Mouse (Mus musculus): ENCODE results near the gene Panx1. TPM values are rescaled to one million over a fixed set of nuclear protein-coding genes. Genes with fewer than 3 reads are reported as not detected.

The Panx1 gene
- total and polyA plus RNA-seq, 3 experiments: 19.7 to 54.0 (median 27.9) TPM

- Histone ChIP-seq H3K79me2 (replicated peaks; ENCODE audit: control insufficient read depth, extremely low read depth, insufficient read depth, poor library complexity, severe bottlenecking) (no peaks in the 10 kb centered on the region), H3K27ac (ENCODE audit: insufficient read depth, low read depth) (no peak overlapping the region), H3K4me1 (ENCODE audit: control insufficient read depth in 1 of 2, insufficient read depth in 2 of 2) (peaks cover 0 to 4% of the 10 kb centered on the region in 2 experiments; a peak in 2 of 4 replicates), H3K4me2 (ENCODE audit: insufficient read depth, low read depth, poor library complexity, severe bottlenecking) (no peak overlapping the region), H3K9ac (ENCODE audit: insufficient read depth, low read depth) (no peak overlapping the region), H3K36me3 (replicated peaks in 1 of 2; ENCODE audit: control insufficient read depth in 1 of 2, insufficient read depth in 1 of 2, low read length in 1 of 2) (peaks cover 0 to 60% of the 10 kb centered on the region in 2 experiments), H3K9me3 (replicated peaks; ENCODE audit: low read length) (peaks cover 4% of the 10 kb centered on the region), H3K27me3 (replicated peaks) (no peaks in the 10 kb centered on the region), H3K4me3 (replicated peaks in 1 of 3; ENCODE audit: low read depth in 2 of 3, low read length in 2 of 3, poor library complexity in 1 of 3) (no peak overlapping the region)
- TF ChIP-seq MAFK (IDR thresholded peaks at IDR 0.05; ENCODE audit: insufficient replicate concordance, low read length): no peak
- no peak for TF ChIP-seq RCOR1 (conservative IDR thresholded peaks at IDR 0.05; ENCODE audit: low read depth, low read length)
- no peak for TF ChIP-seq TCF12 (IDR thresholded peaks at IDR 0.05; ENCODE audit: low read depth, low read length)
- no peak for TF ChIP-seq MYC (IDR thresholded peaks at IDR 0.05; ENCODE audit: low read depth, low read length)
- TF ChIP-seq ETS1 (conservative IDR thresholded peaks at IDR 0.05; ENCODE audit: low read depth, low read length): no peak
- TF ChIP-seq KAT2A (IDR thresholded peaks at IDR 0.05; ENCODE audit: insufficient replicate concordance, low read length): no peak
- TF ChIP-seq ZMIZ1 (IDR thresholded peaks at IDR 0.05; ENCODE audit: low read depth, low read length): no peak
- no peak for TF ChIP-seq MXI1 (IDR thresholded peaks at IDR 0.05; ENCODE audit: low read depth, low read length)
- TF ChIP-seq USF1 (IDR thresholded peaks at IDR 0.05; ENCODE audit: low read depth, low read length): no peak
- TF ChIP-seq SMC3 (IDR thresholded peaks at IDR 0.05; ENCODE audit: low read depth, low read length): no peak
- no peak for TF ChIP-seq ELF1 (IDR thresholded peaks at IDR 0.05; ENCODE audit: low read depth, low read length)
- no peak for TF ChIP-seq USF2 (conservative IDR thresholded peaks at IDR 0.05; ENCODE audit: low read depth, low read length)
- TF ChIP-seq IRF4 (IDR thresholded peaks at IDR 0.05; ENCODE audit: low read depth, low read length): no peak
- TF ChIP-seq NRF1 (IDR thresholded peaks at IDR 0.05; ENCODE audit: low read depth, low read length): no peak
- TF ChIP-seq UBTF (IDR thresholded peaks at IDR 0.05; ENCODE audit: low read depth, low read length): no peak
- no peak for TF ChIP-seq BHLHE40 (IDR thresholded peaks at IDR 0.05; ENCODE audit: low read depth, low read length)
- in situ Hi-C loops (cut with MboI; ENCODE audit: low pct_ligation_motif_present, low pct_unique_long_range_greater_than_20kb, low sequenced_read_pairs): loop anchor here (10.0 kb wide), 1 partner anchor 94 kb away; the partner anchor contains the start of gene Hephl1
- dilution Hi-C loops (cut with MboI; ENCODE audit: extremely low pct_ligation_motif_present, extremely low pct_unique_long_range_greater_than_20kb, low sequenced_read_pairs): no loop called here
- DNase-seq (ENCODE audit: extremely low read depth): no peak
Measured at GRCm38 (mm10) chr9:15021156-15021555, 24.1 kb downstream of the Panx1 start.

GRCm38 (mm10) chr9:15020561-15021080 is 24.7 kb downstream of the Panx1 start:
- DNase-seq (ENCODE audit: extremely low read depth): no peak
- no peak overlapping the region for H3K27ac ChIP-seq (ENCODE audit: insufficient read depth, low read depth)
- no peak for TF ChIP-seq MAZ (IDR thresholded peaks at IDR 0.05; ENCODE audit: low read depth, low read length)
- TF ChIP-seq ETS1 (conservative IDR thresholded peaks at IDR 0.05; ENCODE audit: low read depth, low read length): no peak
- no peak for TF ChIP-seq ELF1 (IDR thresholded peaks at IDR 0.05; ENCODE audit: low read depth, low read length)
- no peak for TF ChIP-seq MAX (IDR thresholded peaks at IDR 0.05; ENCODE audit: low read length)
- TF ChIP-seq NELFE (IDR thresholded peaks at IDR 0.05; ENCODE audit: low read depth, low read length): no peak
- no peak for TF ChIP-seq USF2 (conservative IDR thresholded peaks at IDR 0.05; ENCODE audit: low read depth, low read length)
- TF ChIP-seq ZMIZ1 (IDR thresholded peaks at IDR 0.05; ENCODE audit: low read depth, low read length): no peak
- no peak for TF ChIP-seq POLR2A (IDR thresholded peaks at IDR 0.05; ENCODE audit: low read depth, low read length)
- TF ChIP-seq JUND (conservative IDR thresholded peaks at IDR 0.05; ENCODE audit: low read depth, low read length): no peak
- TF ChIP-seq SIN3A (IDR thresholded peaks at IDR 0.05; ENCODE audit: low read length): no peak
- no peak for TF ChIP-seq USF1 (IDR thresholded peaks at IDR 0.05; ENCODE audit: low read depth, low read length)
- no peak for TF ChIP-seq KAT2A (IDR thresholded peaks at IDR 0.05; ENCODE audit: insufficient replicate concordance, low read length)
- no peak for TF ChIP-seq MEF2A (IDR thresholded peaks at IDR 0.05; ENCODE audit: borderline replicate concordance, low read depth, low read length)
- no peak for TF ChIP-seq EP300 (IDR thresholded peaks at IDR 0.05; ENCODE audit: low read length)
- TF ChIP-seq MYC (IDR thresholded peaks at IDR 0.05; ENCODE audit: low read depth, low read length): no peak
- TF ChIP-seq CHD1 (IDR thresholded peaks at IDR 0.05; ENCODE audit: low read depth, low read length): no peak
- no peak for TF ChIP-seq NRF1 (IDR thresholded peaks at IDR 0.05; ENCODE audit: low read depth, low read length)
- no peak for TF ChIP-seq TCF12 (IDR thresholded peaks at IDR 0.05; ENCODE audit: low read depth, low read length)
- no peak for TF ChIP-seq ZNF384 (IDR thresholded peaks at IDR 0.05; ENCODE audit: low read depth, low read length)
- dilution Hi-C loops (cut with MboI; ENCODE audit: extremely low pct_ligation_motif_present, extremely low pct_unique_long_range_greater_than_20kb, low sequenced_read_pairs): no loop called here
- no peaks in the 10 kb centered on the region for H3K79me2 ChIP-seq (replicated peaks; ENCODE audit: control insufficient read depth, extremely low read depth, insufficient read depth, poor library complexity, severe bottlenecking)
- H3K9me3 ChIP-seq (replicated peaks; ENCODE audit: low read length): peaks cover 4% of the 10 kb centered on the region
- no peak overlapping the region for H3K9ac ChIP-seq (ENCODE audit: insufficient read depth, low read depth)
- H3K36me3 ChIP-seq (replicated peaks in 1 of 2; ENCODE audit: control insufficient read depth in 1 of 2, insufficient read depth in 1 of 2, low read length in 1 of 2): peaks cover 0 to 60% of the 10 kb centered on the region in 2 experiments
- H3K4me1 ChIP-seq (ENCODE audit: control insufficient read depth in 1 of 2, insufficient read depth in 2 of 2): peaks cover 0 to 4% of the 10 kb centered on the region in 2 experiments; a peak in 2 of 4 replicates
- H3K27me3 ChIP-seq (replicated peaks): no peaks in the 10 kb centered on the region
- no peak overlapping the region for H3K4me2 ChIP-seq (ENCODE audit: insufficient read depth, low read depth, poor library complexity, severe bottlenecking)
- H3K4me3 ChIP-seq (replicated peaks in 1 of 3; ENCODE audit: low read depth in 2 of 3, low read length in 2 of 3, poor library complexity in 1 of 3): no peak overlapping the region
- in situ Hi-C loops (cut with MboI; ENCODE audit: low pct_ligation_motif_present, low pct_unique_long_range_greater_than_20kb, low sequenced_read_pairs): loop anchor here (10.0 kb wide), 1 partner anchor 94 kb away; the partner anchor contains the start of gene Hephl1
